Mouse (Mus musculus) liver, embryonic 14.5 days (tissue): ENCODE results near the gene Pigq.

Experiments
- CTCF ChIP-seq: IDR thresholded peaks from 2 replicates; pipeline ENCODE4 v1.5.1; 2016; ENCODE audit warnings: antibody characterized with exemption, low read depth, control low read depth
- EP300 ChIP-seq: IDR thresholded peaks from 2 replicates; pipeline ENCODE4 v1.6.1; 2016; ENCODE audit warnings: antibody characterized with exemption, low read depth

DNA sequence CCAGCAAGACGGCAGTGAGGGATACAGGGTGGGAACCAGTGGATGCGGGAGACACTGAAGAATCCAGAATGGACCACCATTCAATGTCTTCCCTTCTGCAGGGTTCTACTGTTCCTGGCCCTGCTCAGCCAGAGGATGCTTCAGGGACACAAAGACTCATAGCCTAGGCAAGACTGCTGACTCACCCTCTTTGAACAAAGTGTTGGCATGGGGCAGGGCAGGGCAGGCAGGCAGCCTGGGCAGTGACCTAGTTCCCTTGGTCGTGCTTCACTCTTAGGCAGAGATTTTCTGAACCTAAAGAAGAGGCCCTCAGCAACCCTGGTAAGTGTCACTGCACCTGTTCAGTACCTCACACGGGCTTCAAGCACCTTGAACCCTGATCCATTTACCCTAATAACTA is 32.9 kb downstream of the Pigq start:
- TF ChIP-seq EP300 (no peak), CTCF (no peak)
